Mouse (Mus musculus) left cerebral cortex, adult 8-10 months (tissue): ENCODE measurements around the gene Runx2. TPM values are rescaled to one million over a fixed set of nuclear protein-coding genes. Genes with fewer than 3 reads are reported as not detected.

Experiments used
- DNase-seq, 2 experiments: peaks; one replicate each; pipeline ENCODE4 v3.0.0; 2022; ENCODE audit warnings: low spot score in 2 of 2
- total RNA-seq, 4 experiments: library from RNA; stranded (reverse); gene quantifications; 2 replicates each; pipeline ENCODE4 v1.2.4; 2022

Gene Runx2
- total RNA-seq, 4 experiments from 2014 or later = 8.9 to 12.6 (median 9.8) TPM

DNA sequence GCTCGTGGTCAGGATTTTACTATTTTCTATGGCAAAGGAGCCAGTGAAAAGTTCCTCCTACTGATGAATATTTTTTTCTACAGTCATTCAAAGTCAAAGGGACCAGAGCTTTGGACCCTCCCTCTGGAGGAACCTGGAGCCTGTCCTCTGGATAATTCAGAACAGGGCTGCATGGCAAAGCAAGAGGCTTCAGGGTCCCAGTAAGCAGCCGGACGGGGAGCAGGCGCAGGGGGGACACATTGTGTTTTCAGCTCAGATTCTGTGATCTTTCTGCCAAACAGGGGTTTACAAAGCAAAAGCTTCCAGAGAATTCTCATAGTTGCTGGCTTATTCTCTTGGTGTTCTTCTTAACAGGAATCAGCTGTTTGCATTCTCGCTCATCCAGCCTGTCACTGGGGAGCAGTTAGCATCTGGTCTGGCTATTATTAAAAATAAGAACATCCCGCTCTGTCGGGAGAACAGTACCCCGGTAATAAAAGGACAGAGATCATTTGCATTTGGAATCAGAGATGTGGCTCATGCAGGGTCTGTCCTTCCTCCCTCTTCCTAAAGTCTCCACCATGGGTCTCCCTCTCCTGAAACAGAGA, 216.6 kb downstream of the Runx2 start:
- no peak for DNase-seq

DNA sequence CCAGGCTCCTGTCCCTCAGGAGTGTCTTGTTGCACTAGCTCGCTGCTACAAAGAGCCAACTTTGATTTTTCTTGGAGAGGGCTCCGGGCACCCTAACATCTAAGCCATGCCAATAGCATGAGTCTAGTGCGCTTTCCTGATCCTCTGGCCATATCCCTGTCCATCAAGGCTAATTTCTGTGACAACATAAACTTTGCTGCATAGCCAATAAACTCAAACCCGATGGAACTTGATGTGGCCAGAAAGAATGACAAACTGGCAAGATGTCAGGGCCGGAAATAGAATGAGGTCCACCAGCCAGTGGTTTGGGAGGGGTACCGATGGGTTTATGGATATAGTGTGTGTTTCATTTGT, 221.9 kb downstream of the Runx2 start:
- no peak for DNase-seq

DNA sequence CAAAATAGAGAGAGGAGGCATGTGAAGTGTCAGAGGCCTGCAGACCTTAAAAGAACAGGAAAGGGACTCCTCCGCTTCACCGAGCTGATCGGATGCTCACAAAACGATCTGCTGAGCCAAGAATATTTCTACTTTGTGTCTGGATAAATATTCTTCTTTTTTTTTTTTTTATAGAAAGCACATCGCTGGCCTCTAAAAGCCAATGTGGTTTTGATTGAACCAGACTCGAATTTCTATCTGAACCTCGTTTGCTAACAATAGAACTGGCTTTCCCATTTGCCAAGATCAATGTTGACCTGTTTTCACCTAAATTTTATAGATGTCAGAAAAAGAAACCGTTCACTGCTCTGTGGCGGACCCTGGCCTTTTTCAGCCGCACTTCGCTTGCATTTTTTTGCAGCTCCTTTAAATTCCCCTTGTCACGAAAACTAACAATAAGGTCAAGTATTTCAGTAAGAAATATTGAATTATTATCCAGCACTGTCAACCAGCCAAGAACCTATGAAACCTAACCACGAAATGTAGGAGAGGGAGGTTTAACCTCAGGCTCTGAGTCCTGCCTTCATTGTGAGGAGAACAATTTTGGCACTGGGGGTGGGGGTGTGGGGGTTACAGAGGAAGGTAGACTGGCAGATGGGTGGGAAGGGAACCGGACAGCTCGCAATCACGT, 222.4 kb downstream of the Runx2 start:
- no peak for DNase-seq

DNA sequence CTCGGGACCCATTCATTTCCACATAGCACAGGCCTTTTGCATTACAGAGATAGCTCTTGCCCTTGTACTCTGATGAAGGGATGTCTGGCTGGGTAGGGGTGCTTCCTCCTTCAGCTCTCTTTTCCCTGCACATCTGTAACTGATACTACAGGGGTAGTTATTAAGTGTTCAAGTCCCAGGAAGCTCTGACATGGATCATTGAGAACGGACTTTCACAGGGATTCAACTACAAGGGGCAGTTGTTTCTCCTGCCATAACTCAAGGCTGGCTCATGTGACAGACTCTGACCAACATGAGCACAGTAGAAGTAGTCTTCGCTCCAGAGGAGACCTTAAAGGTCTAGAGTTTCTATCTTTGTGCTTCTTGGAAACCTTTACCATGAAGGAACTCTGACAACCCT, 226.1 kb downstream of the Runx2 start:
- DNase-seq = no peak

DNA sequence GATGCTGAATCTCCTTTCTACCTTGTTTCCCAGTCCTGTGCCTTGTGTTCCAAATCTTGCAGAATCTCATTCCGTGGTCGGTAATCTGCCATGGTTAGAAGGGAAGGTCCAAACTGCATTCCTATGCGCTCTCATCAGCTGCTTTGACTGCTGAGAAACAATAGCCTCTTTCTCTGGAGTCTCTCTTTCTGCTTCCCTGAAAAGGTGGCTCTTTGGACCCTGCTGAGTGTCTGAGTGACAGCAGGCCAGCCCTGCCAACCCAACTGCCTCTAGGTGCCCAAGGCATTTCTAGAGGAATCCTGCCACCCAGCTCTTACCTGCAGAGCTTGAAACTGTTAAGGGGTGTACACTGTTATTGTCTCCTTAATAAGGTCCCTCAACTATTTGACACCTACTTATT, 226.6 kb downstream of the Runx2 start:
- DNase-seq = no peak

DNA sequence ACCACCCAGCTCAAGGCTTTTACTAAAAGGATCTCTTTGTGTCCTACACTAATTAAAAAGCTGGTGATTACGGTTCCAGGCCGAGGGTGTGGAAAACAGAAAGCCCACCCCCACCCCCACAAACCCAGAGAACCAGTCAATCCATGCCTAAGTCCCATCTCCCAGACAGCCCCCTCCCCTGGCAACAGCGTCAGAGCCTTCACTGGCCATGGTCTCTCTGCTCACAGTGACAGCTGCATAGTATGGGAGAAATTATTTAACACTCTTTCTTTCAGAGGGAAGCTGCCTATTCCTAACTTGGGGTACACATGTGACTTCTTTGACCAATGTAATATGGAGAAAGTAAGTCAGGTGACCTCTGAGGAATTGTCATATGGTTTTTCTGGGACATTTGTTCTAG, 228.4 kb downstream of the Runx2 start:
- DNase-seq = no peak

DNA sequence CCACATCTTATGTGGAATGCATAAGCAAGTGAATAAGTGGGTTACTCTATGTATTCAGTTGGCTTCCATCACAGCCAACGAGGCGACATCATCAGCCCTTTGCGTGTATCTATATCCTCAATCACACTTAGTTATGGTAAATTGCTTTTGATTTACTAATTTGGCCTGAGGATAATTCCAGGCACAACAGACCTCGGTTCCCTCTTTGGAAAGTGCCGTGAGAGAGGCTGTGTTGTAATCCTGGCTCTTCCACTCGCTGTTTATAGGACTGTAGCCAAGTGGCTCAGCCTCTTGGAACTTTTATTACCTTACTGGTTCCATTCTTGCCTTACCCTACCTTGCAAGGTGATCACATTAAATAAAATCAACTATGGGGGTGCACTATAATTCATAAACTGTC, 229.8 kb downstream of the Runx2 start:
- no peak for DNase-seq

DNA sequence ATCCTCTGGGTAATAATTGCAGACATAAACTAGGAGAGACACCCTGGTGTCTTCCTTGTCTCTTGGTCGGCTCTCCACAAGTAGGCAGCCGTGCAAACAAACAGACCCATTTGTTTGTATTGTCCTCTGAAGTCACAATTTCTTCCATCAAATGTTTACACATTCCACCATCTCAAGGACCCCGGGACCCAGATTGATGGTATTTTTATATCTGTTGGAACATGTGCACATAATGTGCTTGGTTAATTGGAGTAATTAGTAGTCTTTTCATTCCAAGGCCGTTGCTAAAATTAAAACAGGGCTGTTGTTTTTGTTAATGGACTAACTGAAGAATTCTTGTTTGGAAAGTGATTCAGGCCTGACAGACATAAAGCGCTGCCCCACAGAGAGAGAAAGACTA, 236.8 kb downstream of the Runx2 start:
- DNase-seq = no peak

DNA sequence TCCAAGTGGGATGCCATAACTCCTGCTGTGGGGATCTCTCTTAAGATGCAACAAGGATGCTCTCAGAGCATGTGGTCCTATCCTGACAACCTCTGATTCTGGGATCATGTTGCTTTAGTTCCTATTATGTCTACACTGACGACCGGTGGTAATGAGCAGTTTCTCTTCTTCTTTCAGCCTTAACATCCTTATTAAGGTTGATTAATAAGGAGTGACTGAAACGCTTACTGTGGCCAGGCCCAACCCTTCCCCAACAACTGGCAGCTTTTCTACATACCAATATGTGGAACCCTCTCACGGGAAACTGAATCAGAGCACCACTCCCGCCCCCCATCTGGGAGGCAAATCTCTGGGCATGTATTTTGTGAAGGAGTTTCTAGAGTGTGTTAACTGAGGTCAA, 243.7 kb downstream of the Runx2 start:
- no peak for DNase-seq

DNA sequence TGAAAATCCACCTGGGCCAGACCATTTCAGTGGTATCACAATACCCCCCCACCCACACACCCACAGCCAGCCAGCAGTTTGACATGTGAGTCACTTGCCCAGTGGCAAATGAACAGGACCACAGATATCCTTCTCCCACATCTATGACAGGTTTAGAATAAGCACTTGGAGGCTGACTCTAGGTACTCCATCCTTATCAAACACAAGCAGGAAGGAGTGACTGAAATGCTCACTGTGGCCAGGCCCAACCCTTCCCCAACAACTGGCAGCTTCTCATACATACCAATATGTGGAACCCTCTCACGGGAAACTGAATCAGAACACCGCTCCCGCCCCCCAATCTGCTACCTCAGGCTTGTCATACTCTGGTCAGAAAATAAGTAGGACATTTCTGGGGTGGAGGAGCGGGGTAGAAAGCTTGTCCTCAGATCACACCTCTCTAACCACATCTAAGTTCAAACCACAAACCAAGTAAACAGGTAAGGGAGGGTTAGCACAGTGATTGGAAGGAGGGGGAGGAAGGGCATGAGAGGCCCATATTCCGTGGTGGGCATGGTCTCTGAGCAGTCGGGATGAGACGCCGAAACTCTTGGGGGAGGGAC, 245.5 kb downstream of the Runx2 start:
- no peak for DNase-seq

DNA sequence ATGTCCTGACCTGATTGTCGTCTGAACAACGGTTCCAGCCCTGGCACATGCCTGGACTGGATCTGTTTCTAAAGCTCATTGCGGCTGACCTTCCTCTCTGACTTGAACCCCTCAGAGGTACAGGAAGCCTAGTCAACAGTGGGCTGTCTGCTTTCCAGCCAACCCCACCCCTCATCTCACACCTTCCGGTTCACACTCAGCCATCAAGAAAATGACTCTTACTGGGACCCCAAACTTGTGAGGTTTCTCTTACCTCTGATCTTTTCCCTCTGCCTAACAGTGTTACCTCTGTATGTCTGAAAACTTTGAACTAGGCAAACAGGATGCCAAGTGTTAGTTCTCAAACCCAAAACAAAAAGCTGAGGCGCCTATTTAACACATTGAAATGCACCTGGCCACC, 247.6 kb downstream of the Runx2 start:
- DNase-seq = no peak

DNA sequence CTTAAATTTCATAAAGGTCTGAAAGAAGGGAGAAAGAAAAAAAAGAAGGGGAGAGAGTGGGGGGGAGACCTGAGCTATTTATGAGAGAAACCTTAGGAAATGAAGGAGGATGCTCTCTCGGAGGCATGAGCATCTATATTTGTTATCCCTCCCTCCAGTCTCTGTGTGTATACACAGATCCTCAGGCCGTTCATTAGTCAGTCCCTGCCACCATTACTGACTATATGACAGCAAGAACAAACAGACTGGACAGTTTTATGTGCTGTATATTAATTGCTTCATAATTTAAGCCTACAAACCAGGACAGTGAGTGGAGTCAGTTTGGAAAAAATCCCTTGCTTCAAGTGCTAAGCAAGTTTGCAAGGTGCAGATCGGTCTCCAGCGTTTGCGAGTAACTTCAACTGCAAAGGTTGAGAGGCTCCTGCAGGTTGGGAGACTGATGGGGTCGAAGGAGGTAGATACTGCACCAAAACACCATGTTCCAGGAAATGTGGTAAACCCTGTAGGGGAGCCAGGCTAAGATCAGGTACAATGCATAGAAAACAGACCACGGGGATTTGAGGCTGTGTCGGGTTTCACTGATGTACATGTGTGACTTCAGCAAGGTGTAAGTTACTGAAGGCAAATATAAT, 248.6 kb downstream of the Runx2 start:
- DNase-seq = no peak

DNA sequence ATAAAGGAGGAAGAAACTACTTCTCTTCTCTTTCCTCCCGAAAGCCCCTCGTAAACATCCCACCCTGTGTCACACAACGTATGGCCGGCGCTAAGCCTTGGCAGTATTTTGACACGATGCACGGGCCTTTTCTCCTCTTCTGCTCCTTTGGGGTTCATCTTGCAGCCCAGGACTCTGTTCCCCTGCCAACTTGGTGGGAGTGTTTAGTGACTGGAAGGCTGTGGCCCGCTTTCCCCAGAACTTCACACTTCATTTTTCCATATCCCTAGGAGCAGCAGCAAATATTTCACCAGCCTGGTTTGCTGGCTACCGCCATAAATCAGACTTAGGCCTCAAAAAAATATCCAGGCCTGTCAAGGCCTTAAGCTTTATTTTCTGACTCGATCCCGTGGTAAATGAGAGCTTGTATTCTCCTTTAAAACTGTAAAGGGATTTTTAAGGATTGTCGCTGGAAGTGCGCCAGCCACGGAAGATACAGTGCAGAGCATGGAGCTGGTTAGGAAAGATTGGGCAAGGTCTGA, 249.2 kb downstream of the Runx2 start:
- DNase-seq = no peak

DNA sequence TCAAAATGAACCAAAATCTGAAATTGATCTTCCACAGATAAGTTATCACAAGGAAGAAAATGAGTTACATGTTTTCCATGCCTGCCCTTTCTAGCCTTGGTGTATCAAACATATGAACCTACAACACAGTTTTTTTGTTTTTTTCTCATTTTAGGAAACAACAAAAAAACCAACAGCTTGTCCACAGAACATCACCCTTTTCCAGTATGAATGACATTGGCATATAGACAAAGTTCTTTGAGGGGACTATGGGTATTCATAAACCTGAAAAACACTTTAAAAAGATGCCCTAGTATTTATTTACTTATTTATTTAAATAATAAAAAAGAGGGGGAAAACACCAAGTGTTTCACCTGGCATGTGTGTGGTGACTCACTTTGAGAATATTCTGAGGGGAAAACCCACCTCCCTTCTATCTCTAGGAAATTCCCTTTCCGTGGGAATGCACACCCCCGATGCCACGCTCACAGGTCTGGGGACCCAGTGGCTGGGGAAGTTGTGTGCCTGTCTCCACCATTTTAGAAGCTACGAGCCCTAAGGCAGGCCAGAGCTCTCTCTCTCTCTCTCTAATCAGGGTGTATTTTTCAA, 249.9 kb downstream of the Runx2 start:
- DNase-seq = no peak

DNA sequence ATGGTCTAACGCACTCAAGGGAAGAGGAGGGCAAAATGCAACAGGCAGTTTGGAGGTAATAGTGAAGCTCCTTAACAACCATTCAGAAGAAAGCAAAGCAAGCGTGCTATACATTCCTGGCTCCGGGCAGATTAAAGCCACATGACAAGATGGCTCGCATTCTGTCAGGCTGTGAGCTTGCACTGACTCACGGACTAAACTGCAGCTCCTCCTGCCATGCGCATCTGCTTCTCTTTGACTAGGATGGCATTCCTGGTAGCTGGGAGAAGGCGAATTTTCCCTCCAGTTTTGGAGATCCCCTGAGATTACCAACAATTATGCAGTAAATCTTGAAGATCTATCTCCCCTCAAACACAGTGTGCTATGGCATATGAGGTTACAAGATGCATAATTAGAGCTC, 254.6 kb downstream of the Runx2 start:
- no peak for DNase-seq

DNA sequence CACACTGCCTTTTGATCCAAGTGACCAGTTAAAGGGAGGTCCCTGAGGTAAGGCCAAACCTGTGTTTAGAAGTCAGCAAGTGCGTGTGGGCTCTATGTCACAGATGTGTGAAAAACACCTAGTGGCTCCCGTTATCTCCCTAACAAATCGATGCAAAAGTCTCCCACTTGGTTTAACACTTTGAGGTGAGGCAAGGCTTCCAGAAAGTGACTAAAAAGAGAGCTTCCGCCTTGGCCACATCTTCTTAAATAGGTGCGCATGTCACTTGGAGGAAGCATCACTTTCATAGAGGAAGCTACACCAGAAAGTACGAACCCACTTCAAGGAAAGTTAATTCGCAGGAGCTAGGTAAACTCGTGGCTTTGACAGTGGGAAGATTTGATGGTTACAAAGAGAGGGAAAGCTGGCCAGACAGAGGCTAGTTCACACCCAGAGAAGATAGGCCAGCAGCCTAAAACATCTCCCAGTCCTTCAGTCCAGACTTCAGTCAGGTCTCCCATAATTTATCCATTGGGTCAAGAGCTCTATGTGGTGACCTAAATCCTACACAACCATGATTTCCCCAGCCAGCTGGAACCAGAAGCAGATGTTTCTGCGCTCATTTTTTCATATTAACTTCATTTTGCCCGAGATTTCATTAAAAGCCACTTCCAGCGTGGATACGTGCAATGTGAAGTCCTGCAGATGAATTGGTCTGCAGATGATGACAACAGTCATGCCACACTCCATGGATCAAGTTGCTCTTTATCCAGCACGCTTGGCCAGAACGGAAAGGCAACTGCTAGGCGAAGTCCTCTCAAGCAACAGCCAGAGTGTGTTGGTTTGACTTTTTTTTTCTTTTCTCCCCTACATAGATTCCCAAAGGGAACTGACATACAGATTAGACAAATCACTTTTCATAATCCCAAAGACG, 257.1 kb downstream of the Runx2 start:
- DNase-seq = no peak

DNA sequence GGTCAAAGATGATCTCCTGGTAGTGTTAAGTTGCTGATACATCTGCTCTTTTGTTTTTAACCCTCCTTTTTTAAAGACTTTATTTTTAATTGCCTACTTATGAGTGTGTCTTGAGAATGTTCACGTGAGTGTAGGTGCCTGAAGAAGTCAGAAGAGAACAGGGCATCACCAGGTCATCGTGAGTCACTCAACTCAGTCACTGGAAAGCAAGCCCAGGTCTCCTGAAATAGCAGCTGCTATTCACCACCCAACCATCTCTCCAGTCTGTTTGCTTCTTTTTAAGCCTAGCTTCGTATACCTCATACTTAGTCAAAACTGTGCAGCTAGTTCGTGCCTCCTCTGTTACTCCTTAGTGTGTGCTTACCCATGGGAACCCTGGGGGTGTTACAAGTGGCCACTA, 259.7 kb downstream of the Runx2 start:
- DNase-seq = no peak

DNA sequence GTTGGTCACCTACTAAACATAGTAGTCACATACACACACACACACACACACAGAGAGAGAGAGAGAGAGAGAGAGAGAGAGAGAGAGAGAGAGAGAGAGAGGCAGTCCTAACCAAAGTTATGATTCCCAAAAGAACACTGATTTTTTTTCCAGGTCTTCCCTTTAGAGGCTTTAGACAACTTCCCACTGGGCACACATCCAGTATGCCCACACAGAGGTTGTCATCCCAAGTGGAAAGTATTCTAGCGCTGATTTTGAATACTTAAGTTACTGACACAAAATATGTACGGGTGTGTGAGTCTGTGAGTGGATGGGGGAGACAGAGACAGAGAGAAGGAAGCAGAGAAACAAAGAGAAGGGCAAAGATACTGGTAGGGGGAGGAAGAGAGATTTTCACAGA, 265.0 kb downstream of the Runx2 start:
- DNase-seq = no peak

DNA sequence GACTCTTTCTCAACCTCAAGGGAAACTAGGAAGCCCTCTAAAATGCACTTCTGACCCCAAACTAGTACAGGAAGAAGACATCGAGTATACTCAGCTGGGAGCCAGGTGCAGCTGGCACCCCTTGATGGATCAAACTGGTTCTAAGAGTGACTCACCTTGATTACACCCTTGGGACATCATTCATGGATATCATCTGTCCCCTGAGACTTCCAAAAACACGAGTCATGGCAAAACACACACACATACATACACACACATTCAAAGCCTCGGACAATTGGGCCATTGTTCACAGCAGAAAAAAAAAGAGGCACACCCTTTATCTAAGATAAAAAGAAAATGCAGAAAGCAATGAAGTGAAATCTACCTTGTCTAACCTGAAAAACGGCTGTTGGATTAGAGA, 266.7 kb downstream of the Runx2 start:
- no peak for DNase-seq

DNA sequence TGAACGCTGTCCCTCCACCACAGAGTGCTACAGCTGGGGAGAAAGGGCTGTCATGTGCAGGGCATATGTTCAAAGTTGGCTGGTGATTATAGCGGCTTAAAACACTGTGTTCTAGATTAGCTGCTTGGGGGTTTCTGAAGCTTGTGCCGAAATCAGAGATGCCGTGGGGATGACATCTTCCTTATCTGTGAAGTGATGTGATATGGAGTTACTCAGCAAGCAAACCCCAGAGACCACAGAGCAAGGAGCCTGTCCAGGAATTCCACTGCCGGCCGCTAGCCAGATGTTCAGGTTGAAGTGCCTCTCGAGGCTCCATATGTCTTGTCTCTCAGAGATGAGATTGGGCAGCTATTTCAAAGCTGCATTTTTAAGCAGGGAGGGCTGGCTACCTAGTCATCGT, 267.8 kb downstream of the Runx2 start:
- no peak for DNase-seq

DNA sequence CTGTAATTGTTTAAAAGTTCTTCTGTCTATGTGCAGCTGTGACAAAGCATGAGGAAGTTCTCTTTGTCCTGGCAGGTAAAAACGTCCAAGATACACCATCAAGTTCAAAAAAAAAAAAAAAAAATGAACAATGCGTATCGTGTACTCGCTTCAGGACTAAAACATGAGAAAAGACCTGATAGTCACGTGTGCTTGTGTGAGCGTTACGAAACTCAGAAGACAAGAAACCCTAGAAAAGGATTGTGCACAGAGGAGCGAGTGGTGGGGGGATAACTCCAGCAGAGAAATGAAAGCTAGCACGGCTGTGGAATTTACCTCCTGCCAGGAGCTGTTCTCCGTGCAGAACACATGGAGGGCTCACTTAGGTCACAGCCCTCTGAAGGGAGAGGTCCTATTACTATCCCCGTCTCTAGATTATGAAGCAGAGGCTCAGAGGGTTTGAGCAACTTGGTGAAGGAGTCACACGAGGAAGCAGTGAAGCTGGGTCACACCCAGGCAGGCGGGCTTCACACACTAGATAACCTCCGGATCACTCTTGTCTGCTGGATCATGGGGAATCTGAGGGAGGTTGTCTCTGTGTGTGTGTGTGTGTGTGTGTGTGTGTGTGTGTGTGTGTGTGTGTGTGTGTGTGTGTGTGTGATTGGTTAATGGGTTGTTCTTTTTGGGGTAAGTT, 269.3 kb downstream of the Runx2 start:
- DNase-seq = no peak
